In genomic region chr19:10856520-10856919, GRCm38 (mm10) we compare ENCODE assay signal across 23 mouse cellular contexts. TPM values are rescaled to one million over a fixed set of nuclear protein-coding genes. Genes with fewer than 3 reads are reported as not detected.
DNase-seq lines count a peak whose midpoint lies in the region; ATAC-seq and TF ChIP-seq lines count a peak whose summit lies in the region.
"Had no signal": no experiment of that assay in that cellular context is flagged by ENCODE, and none has a peak within 500 bp of the region (broad histone marks: within the 10 kb centered on the region; RNA-seq: fewer than 3 reads in every experiment).

No protein-coding gene starts in this region.

- H3K4me1 ChIP-seq in neural tube, embryonic 15.5 days: no peaks in the 10 kb centered on the region
- H3K4me1 ChIP-seq in intestine, postnatal 0 days (replicated peaks; ENCODE audit: control insufficient read depth, insufficient read depth, low read length): no peaks in the 10 kb centered on the region
- H3K4me1 ChIP-seq: embryonic facial prominence, embryonic 12.5 days; megakaryocyte, embryonic 14.5 days had no signal

- H3K9ac ChIP-seq in neural tube, embryonic 15.5 days (replicated peaks): no peak overlapping the region
- no peak overlapping the region for H3K9ac ChIP-seq in intestine, postnatal 0 days (ENCODE audit: low read depth, low read length)
- H3K9ac ChIP-seq: embryonic facial prominence, embryonic 12.5 days had no signal

- H3K36me3 ChIP-seq in macrophage (ENCODE audit: inconsistent target): peaks cover 66% of the 10 kb centered on the region
- H3K36me3 ChIP-seq in neural tube, embryonic 15.5 days: peaks cover 51% of the 10 kb centered on the region
- H3K36me3 ChIP-seq in intestine, postnatal 0 days (ENCODE audit: control insufficient read depth, insufficient read depth): peaks cover 10% of the 10 kb centered on the region; the same call in 1 of the 2 replicates

- H3K27ac ChIP-seq in macrophage: peak overlapping the region; percentile 65
- H3K27ac ChIP-seq in neural tube, embryonic 15.5 days (replicated peaks): no peak overlapping the region
- H3K27ac ChIP-seq in intestine, postnatal 0 days (ENCODE audit: low read depth, low read length): no peak overlapping the region
- H3K27ac ChIP-seq: embryonic facial prominence, embryonic 12.5 days; forebrain, embryonic 10.5 days had no signal

- DNase-seq in frontal cortex, postnatal 10 days (ENCODE audit: low spot score in 2 of 2): no peak
- DNase-seq in retina, postnatal 1 day: peak; percentile 30
- no peak for DNase-seq in retina, embryonic 14.5 days (ENCODE audit: low spot score)
- DNase-seq in testis, postnatal 14 days (ENCODE audit: low spot score): no peak
- DNase-seq: adrenal gland, postnatal 36 days; B cell, adult 2 months; cerebellum, adult 9-10 months; kidney, adult 2 months; kidney, postnatal 25 days; left cerebral cortex, postnatal 4 days; lung, adult 18-20 months; lung, postnatal 14 days; thymus, postnatal 25 days had no signal

- TF ChIP-seq CTCF in intestine, postnatal 0 days (IDR thresholded peaks at IDR 0.05; ENCODE audit: low read depth): no peak

- no peaks in the 10 kb centered on the region for H3K27me3 ChIP-seq in neural tube, embryonic 15.5 days (replicated peaks)
- no peaks in the 10 kb centered on the region for H3K27me3 ChIP-seq in intestine, postnatal 0 days (replicated peaks; ENCODE audit: control insufficient read depth, insufficient read depth, low read length)
- H3K27me3 ChIP-seq: embryonic facial prominence, embryonic 12.5 days had no signal

- no peaks in the 10 kb centered on the region for H3K9me3 ChIP-seq in neural tube, embryonic 15.5 days (replicated peaks)
- no peaks in the 10 kb centered on the region for H3K9me3 ChIP-seq in intestine, postnatal 0 days (ENCODE audit: control insufficient read depth)
- H3K9me3 ChIP-seq: embryonic facial prominence, embryonic 12.5 days; forebrain, embryonic 10.5 days; megakaryocyte, embryonic 14.5 days had no signal

- H3K4me2 ChIP-seq in neural tube, embryonic 15.5 days: no peak overlapping the region
- no peak overlapping the region for H3K4me2 ChIP-seq in intestine, postnatal 0 days (replicated peaks; ENCODE audit: low read depth)
- H3K4me2 ChIP-seq: embryonic facial prominence, embryonic 12.5 days; liver, embryonic 11.5 days had no signal

- H3K79me2 ChIP-seq in macrophage (ENCODE audit: inconsistent target): peaks cover 8% of the 10 kb centered on the region; the same call in 1 of the 2 replicates

- no peak overlapping the region for H3K4me3 ChIP-seq in macrophage (ENCODE audit: inconsistent target)
- H3K4me3 ChIP-seq in neural tube, embryonic 15.5 days (replicated peaks): no peak overlapping the region
- H3K4me3 ChIP-seq in intestine, postnatal 0 days (ENCODE audit: low read depth, low read length): no peak overlapping the region
- H3K4me3 ChIP-seq: embryonic facial prominence, embryonic 12.5 days; forebrain, embryonic 10.5 days; megakaryocyte, embryonic 14.5 days had no signal

- WGBS in macrophage (ENCODE audit: missing documents): 23% methylated on average over 2 of the region's 2 CpGs
- 30% methylated on average over 2 of the region's 2 CpGs for WGBS in neural tube, embryonic 15.5 days
- 60% methylated on average over 2 of the region's 2 CpGs for WGBS in intestine, postnatal 0 days

- peak; percentile 45 for ATAC-seq in frontal cortex, adult (ENCODE audit: low TSS enrichment)
- ATAC-seq in neural tube, embryonic 15.5 days (ENCODE audit: low FRiP score): peak; percentile 57; the same call in 1 of the 2 replicates
- no peak for ATAC-seq in intestine, postnatal 0 days

RNA-seq across cellular contexts. Expression of gene Tmem132a, which starts 13.2 kb away (rescaled TPM):
- 10 to 100 TPM in 10 of 26 experiments, 1 to 10 TPM in 16; 5.0 to 17.4 (median 7.9) TPM for total RNA-seq in macrophage (2018; cell fraction: chromatin; rRNA removed)
- total RNA-seq in macrophage (2018; cell fraction: cytosol; rRNA removed): 10 to 100 TPM in 1 of 26 experiments, 1 to 10 TPM in 25; 2.0 to 11.2 (median 6.0) TPM
- total RNA-seq in macrophage (2018; cell fraction: nucleus; rRNA removed): 10 to 100 TPM in 15 of 26 experiments, 1 to 10 TPM in 11; 4.9 to 32.2 (median 12.9) TPM
- polyA plus RNA-seq in macrophage (2018): 6.0 to 22.3 TPM (median 10.1 TPM) in 3 replicates
- 141 and 167 TPM in 2 replicates for polyA plus RNA-seq in neural tube, embryonic 15.5 days (2015; fragmentation: Nextera tagmentation; extraction: Ambion mirVana)
- polyA plus RNA-seq in intestine, postnatal 0 days (2015; fragmentation: Nextera tagmentation; extraction: Ambion mirVana): 7.1 and 7.5 TPM in 2 replicates

RNA-seq across cellular contexts. Expression of gene Slc15a3, which starts 17.0 kb away (rescaled TPM):
- total RNA-seq in macrophage (2018; cell fraction: chromatin; rRNA removed): 100 to 1,000 TPM; 207 to 998 (median 456) TPM
- total RNA-seq in macrophage (2018; cell fraction: cytosol; rRNA removed): 1,000 to 10,000 TPM in 1 of 26 experiments, 100 to 1,000 TPM in 25; 372 to 1,028 (median 651) TPM
- total RNA-seq in macrophage (2018; cell fraction: nucleus; rRNA removed): 1,000 to 10,000 TPM in 8 of 26 experiments, 100 to 1,000 TPM in 18; 401 to 1,189 (median 870) TPM
- 344 to 583 TPM (median 414 TPM) in 3 replicates for polyA plus RNA-seq in macrophage (2018)
- 0.27 and 0.55 TPM in 2 replicates for polyA plus RNA-seq in neural tube, embryonic 15.5 days (2015; fragmentation: Nextera tagmentation; extraction: Ambion mirVana)
- polyA plus RNA-seq in intestine, postnatal 0 days (2015; fragmentation: Nextera tagmentation; extraction: Ambion mirVana): 0.93 and 0.94 TPM in 2 replicates

RNA-seq across cellular contexts. Expression of gene Tmem109, which starts 25.3 kb away (rescaled TPM):
- 10 to 100 TPM in 8 of 26 experiments, 1 to 10 TPM in 17, not detected in 1; 1.3 to 27.8 (median 6.8) TPM for total RNA-seq in macrophage (2018; cell fraction: chromatin; rRNA removed)
- 10 to 100 TPM; 22.0 to 60.5 (median 35.6) TPM for total RNA-seq in macrophage (2018; cell fraction: cytosol; rRNA removed)
- 10 to 100 TPM in 25 of 26 experiments, 1 to 10 TPM in 1; 5.5 to 63.8 (median 25.4) TPM for total RNA-seq in macrophage (2018; cell fraction: nucleus; rRNA removed)
- polyA plus RNA-seq in macrophage (2018): 30.6 to 77.7 TPM (median 50.2 TPM) in 3 replicates
- 44.5 and 53.6 TPM in 2 replicates for polyA plus RNA-seq in neural tube, embryonic 15.5 days (2015; fragmentation: Nextera tagmentation; extraction: Ambion mirVana)
- polyA plus RNA-seq in intestine, postnatal 0 days (2015; fragmentation: Nextera tagmentation; extraction: Ambion mirVana): 35.8 and 36.2 TPM in 2 replicates

RNA-seq across cellular contexts. Expression of gene Cd6, which starts 26.7 kb away (rescaled TPM):
- under 1 TPM in 1 of 26 experiments, not detected in 25; 0.71 TPM for total RNA-seq in macrophage (2018; cell fraction: chromatin; rRNA removed)
- total RNA-seq in macrophage (2018; cell fraction: cytosol; rRNA removed): under 1 TPM in 2 of 26 experiments, not detected in 24; 0.07 TPM
- total RNA-seq in macrophage (2018; cell fraction: nucleus; rRNA removed): under 1 TPM in 1 of 26 experiments, not detected in 25; 0.48 TPM
- 0.06 to 0.12 TPM in 2 of 3 replicates, not detected in the other for polyA plus RNA-seq in macrophage (2018)
- polyA plus RNA-seq in neural tube, embryonic 15.5 days (2015; fragmentation: Nextera tagmentation; extraction: Ambion mirVana): 0.74 TPM in 1 of 2 replicates, not detected in the other
- polyA plus RNA-seq in intestine, postnatal 0 days (2015; fragmentation: Nextera tagmentation; extraction: Ambion mirVana): 0.05 TPM in 1 of 2 replicates, not detected in the other
- total RNA-seq: left cerebral cortex, postnatal 4 days had no signal
- polyA plus RNA-seq: embryonic facial prominence, embryonic 12.5 days; forebrain, embryonic 10.5 days; heart, postnatal 0 days; liver, embryonic 11.5 days; testis, adult 2 months had no signal

RNA-seq across cellular contexts. Expression of gene Prpf19, which starts 38.5 kb away (rescaled TPM):
- 10 to 100 TPM in 25 of 26 experiments, 1 to 10 TPM in 1; 7.1 to 71.2 (median 36.1) TPM for total RNA-seq in macrophage (2018; cell fraction: chromatin; rRNA removed)
- total RNA-seq in macrophage (2018; cell fraction: cytosol; rRNA removed): 10 to 100 TPM; 33.0 to 52.9 (median 43.5) TPM
- 10 to 100 TPM; 13.8 to 66.9 (median 23.9) TPM for total RNA-seq in macrophage (2018; cell fraction: nucleus; rRNA removed)
- polyA plus RNA-seq in macrophage (2018): 43.4 to 93.2 TPM (median 51.6 TPM) in 3 replicates
- 41.6 and 42.7 TPM in 2 replicates for polyA plus RNA-seq in neural tube, embryonic 15.5 days (2015; fragmentation: Nextera tagmentation; extraction: Ambion mirVana)
- 20.3 and 24.6 TPM in 2 replicates for polyA plus RNA-seq in intestine, postnatal 0 days (2015; fragmentation: Nextera tagmentation; extraction: Ambion mirVana)

Comparison
In these comparisons a context has a peak if more than half of its experiments do, and no peak if none do; other contexts are left out.
1. RNA of gene Slc15a3, which starts 17.0 kb away (polyA plus RNA-seq): 344 to 583 TPM in macrophage; 0.93 to 0.94 TPM in intestine, postnatal 0 days and 0.27 to 0.55 TPM in neural tube, embryonic 15.5 days; every median in the first group is over 100 times any median in the second.